Mouse (Mus musculus) liver, adult (tissue): ENCODE measurements around the gene Mgmt.

Experiments
- GATA4 ChIP-seq: IDR thresholded peaks from 2 replicates; pipeline ENCODE4 v1.6.1; 2014; ENCODE audit warnings: mild to moderate bottlenecking, low read length; ENCODE audit not compliant: insufficient replicate concordance

The Mgmt gene

GRCm38 (mm10) chr7:137048086-137048922 lies 153.9 kb downstream of the Mgmt start:
- no peak for TF ChIP-seq GATA4

- TF ChIP-seq GATA4 = no peak
Measured at GRCm38 (mm10) chr7:137054343-137054742, 159.9 kb downstream of the Mgmt start.

- TF ChIP-seq GATA4 = no peak
Measured at GRCm38 (mm10) chr7:137056126-137056525, 161.7 kb downstream of the Mgmt start.

- TF ChIP-seq GATA4 = no peak
Measured at GRCm38 (mm10) chr7:137060488-137060887, 166.1 kb downstream of the Mgmt start.

- no peak for TF ChIP-seq GATA4
Measured at GRCm38 (mm10) chr7:137061109-137061508, 166.7 kb downstream of the Mgmt start.

- no peak for TF ChIP-seq GATA4
Measured at GRCm38 (mm10) chr7:137064255-137064654, 169.8 kb downstream of the Mgmt start.

GRCm38 (mm10) chr7:137065408-137065807 lies 171.0 kb downstream of the Mgmt start:
- no peak for TF ChIP-seq GATA4

- TF ChIP-seq GATA4 = no peak
Measured at GRCm38 (mm10) chr7:137066211-137066610, 171.8 kb downstream of the Mgmt start.

GRCm38 (mm10) chr7:137066997-137067396 lies 172.6 kb downstream of the Mgmt start:
- TF ChIP-seq GATA4 = no peak

- no peak for TF ChIP-seq GATA4
Measured at GRCm38 (mm10) chr7:137067758-137068157, 173.3 kb downstream of the Mgmt start.

GRCm38 (mm10) chr7:137068796-137069195 lies 174.4 kb downstream of the Mgmt start:
- no peak for TF ChIP-seq GATA4

- no peak for TF ChIP-seq GATA4
Measured at GRCm38 (mm10) chr7:137069768-137070167, 175.4 kb downstream of the Mgmt start.

- no peak for TF ChIP-seq GATA4
Measured at GRCm38 (mm10) chr7:137071346-137071745, 176.9 kb downstream of the Mgmt start.

- no peak for TF ChIP-seq GATA4
Measured at GRCm38 (mm10) chr7:137073878-137074277, 179.5 kb downstream of the Mgmt start.

GRCm38 (mm10) chr7:137074324-137074723 lies 179.9 kb downstream of the Mgmt start:
- no peak for TF ChIP-seq GATA4

GRCm38 (mm10) chr7:137075301-137075700 lies 180.9 kb downstream of the Mgmt start:
- TF ChIP-seq GATA4 = no peak

GRCm38 (mm10) chr7:137080171-137080570 lies 185.8 kb downstream of the Mgmt start:
- no peak for TF ChIP-seq GATA4
